Comparison of ENCODE assay signal across 21 mouse cellular contexts in genomic region chr9:103383576-103383975, GRCm38 (mm10). TPM values are rescaled to one million over a fixed set of nuclear protein-coding genes. Genes with fewer than 3 reads are reported as not detected.
A peak's percentile ranks its signal among the peaks of the same experiment; 100 is the strongest.
DNase-seq lines count a peak whose midpoint lies in the region; ATAC-seq and TF ChIP-seq lines count a peak whose summit lies in the region.
"Had no signal": no experiment of that assay in that cellular context is flagged by ENCODE, and none has a peak within 500 bp of the region (broad histone marks: within the 10 kb centered on the region; RNA-seq: fewer than 3 reads in every experiment).

No protein-coding gene starts in this region.

- no peak for TF ChIP-seq POLR2A in lung, adult 2 months (IDR thresholded peaks at IDR 0.05; ENCODE audit: borderline replicate concordance, extremely low read depth, low read depth, low read length)

- no peak for TF ChIP-seq CTCF in lung, adult 2 months (IDR thresholded peaks at IDR 0.05; ENCODE audit: insufficient read depth, low read length)

- no peak for DNase-seq in embryonic facial prominence, embryonic 10.5 days (ENCODE audit: low spot score)
- DNase-seq in midbrain, embryonic 11.5 days (ENCODE audit: low spot score, missing footprints): peak; percentile 2
- DNase-seq in lung, adult 2 months: no peak
- DNase-seq: adrenal gland, adult 2 months; adrenal gland, postnatal 10 days; adrenal gland, postnatal 25 days; B cell, adult 2 months; cerebellum, adult 11 months; cerebellum, adult 18-20 months; cerebellum, adult 8-10 months; cerebellum, adult 9-11 months; cerebellum, postnatal 14 days; cerebellum, postnatal 36 days; embryo, embryonic 11 days; forebrain, postnatal 0 days had no signal

- H3K27ac ChIP-seq in embryonic facial prominence, embryonic 13.5 days: peak overlapping the region; percentile 48; the same call in 1 of the 2 replicates
- H3K27ac ChIP-seq in embryonic facial prominence, embryonic 10.5 days (replicated peaks): no peak overlapping the region
- no peak overlapping the region for H3K27ac ChIP-seq in midbrain, embryonic 11.5 days (ENCODE audit: low read depth, low read length)
- H3K27ac ChIP-seq in midbrain, embryonic 13.5 days: no peak overlapping the region
- H3K27ac ChIP-seq: embryonic facial prominence, embryonic 12.5 days; forebrain, embryonic 13.5 days; forebrain, embryonic 15.5 days had no signal

- no peaks in the 10 kb centered on the region for H3K36me3 ChIP-seq in embryonic facial prominence, embryonic 13.5 days
- H3K36me3 ChIP-seq in embryonic facial prominence, embryonic 10.5 days (replicated peaks): no peaks in the 10 kb centered on the region
- H3K36me3 ChIP-seq in midbrain, embryonic 11.5 days (ENCODE audit: control insufficient read depth, insufficient read depth, low read length): no peaks in the 10 kb centered on the region
- no peaks in the 10 kb centered on the region for H3K36me3 ChIP-seq in midbrain, embryonic 13.5 days
- H3K36me3 ChIP-seq: embryonic facial prominence, embryonic 12.5 days; forebrain, embryonic 15.5 days had no signal

- no peak overlapping the region for H3K9ac ChIP-seq in embryonic facial prominence, embryonic 13.5 days
- H3K9ac ChIP-seq in midbrain, embryonic 11.5 days (ENCODE audit: low read length): no peak overlapping the region
- no peak overlapping the region for H3K9ac ChIP-seq in midbrain, embryonic 13.5 days (replicated peaks)
- H3K9ac ChIP-seq: embryonic facial prominence, embryonic 12.5 days; forebrain, embryonic 13.5 days; forebrain, embryonic 15.5 days; forebrain, postnatal 0 days had no signal

- no peaks in the 10 kb centered on the region for H3K9me3 ChIP-seq in embryonic facial prominence, embryonic 13.5 days
- no peaks in the 10 kb centered on the region for H3K9me3 ChIP-seq in embryonic facial prominence, embryonic 10.5 days
- no peaks in the 10 kb centered on the region for H3K9me3 ChIP-seq in midbrain, embryonic 11.5 days (ENCODE audit: control insufficient read depth, low read length)
- H3K9me3 ChIP-seq in midbrain, embryonic 13.5 days: no peaks in the 10 kb centered on the region
- H3K9me3 ChIP-seq: embryonic facial prominence, embryonic 12.5 days; forebrain, embryonic 13.5 days; forebrain, embryonic 15.5 days had no signal

- WGBS in embryonic facial prominence, embryonic 13.5 days: 90% methylated on average over 1 of the region's 1 CpGs
- 97% methylated on average over 1 of the region's 1 CpGs for WGBS in embryonic facial prominence, embryonic 10.5 days
- 90% methylated on average over 1 of the region's 1 CpGs for WGBS in midbrain, embryonic 11.5 days
- 78% methylated on average over 1 of the region's 1 CpGs for WGBS in midbrain, embryonic 13.5 days
- WGBS in lung, adult 2 months: 93% methylated on average over 1 of the region's 1 CpGs

- peaks cover 15% of the 10 kb centered on the region for H3K4me1 ChIP-seq in embryonic facial prominence, embryonic 13.5 days
- peaks cover 38% of the 10 kb centered on the region for H3K4me1 ChIP-seq in embryonic facial prominence, embryonic 10.5 days
- H3K4me1 ChIP-seq in midbrain, embryonic 11.5 days (ENCODE audit: control insufficient read depth, insufficient read depth, low read length): peaks cover 3% of the 10 kb centered on the region
- H3K4me1 ChIP-seq in midbrain, embryonic 13.5 days (replicated peaks): peaks cover 12% of the 10 kb centered on the region; the same call in 1 of the 2 replicates
- H3K4me1 ChIP-seq in lung, adult 2 months (ENCODE audit: control insufficient read depth, insufficient read depth, low read length): peaks cover 2% of the 10 kb centered on the region; the same call in 1 of the 2 replicates
- H3K4me1 ChIP-seq: forebrain, embryonic 13.5 days had no signal

- H3K4me3 ChIP-seq in embryonic facial prominence, embryonic 13.5 days: no peak overlapping the region
- H3K4me3 ChIP-seq in embryonic facial prominence, embryonic 10.5 days: no peak overlapping the region
- no peak overlapping the region for H3K4me3 ChIP-seq in midbrain, embryonic 11.5 days (ENCODE audit: low read depth, low read length)
- H3K4me3 ChIP-seq in midbrain, embryonic 13.5 days (replicated peaks): no peak overlapping the region
- no peak overlapping the region for H3K4me3 ChIP-seq in lung, adult 2 months (replicated peaks; ENCODE audit: extremely low read depth, low read depth, low read length)
- H3K4me3 ChIP-seq: embryonic facial prominence, embryonic 12.5 days; forebrain, embryonic 13.5 days; forebrain, embryonic 15.5 days had no signal

- ATAC-seq in embryonic facial prominence, embryonic 13.5 days (ENCODE audit: insufficient number of reproducible peaks, insufficient read depth, low FRiP score, low TSS enrichment, low read depth): no peak
- ATAC-seq in midbrain, embryonic 11.5 days (ENCODE audit: low FRiP score): no peak
- ATAC-seq in midbrain, embryonic 13.5 days: no peak
- ATAC-seq: CD4-positive, CD25-positive, alpha-beta regulatory T cell, adult 4 months; forebrain, embryonic 13.5 days; forebrain, embryonic 15.5 days; forebrain, postnatal 0 days had no signal

- no peaks in the 10 kb centered on the region for H3K27me3 ChIP-seq in embryonic facial prominence, embryonic 13.5 days
- no peaks in the 10 kb centered on the region for H3K27me3 ChIP-seq in embryonic facial prominence, embryonic 10.5 days (replicated peaks; ENCODE audit: low read depth, poor library complexity, severe bottlenecking)
- H3K27me3 ChIP-seq in midbrain, embryonic 11.5 days (ENCODE audit: control insufficient read depth, insufficient read depth, low read length): no peaks in the 10 kb centered on the region
- H3K27me3 ChIP-seq in midbrain, embryonic 13.5 days: no peaks in the 10 kb centered on the region
- H3K27me3 ChIP-seq: embryonic facial prominence, embryonic 12.5 days; forebrain, embryonic 13.5 days; forebrain, embryonic 15.5 days had no signal

- H3K4me2 ChIP-seq in embryonic facial prominence, embryonic 13.5 days: no peak overlapping the region
- H3K4me2 ChIP-seq in midbrain, embryonic 11.5 days: no peak overlapping the region
- H3K4me2 ChIP-seq in midbrain, embryonic 13.5 days (replicated peaks): no peak overlapping the region
- H3K4me2 ChIP-seq: embryonic facial prominence, embryonic 12.5 days; forebrain, embryonic 13.5 days; forebrain, embryonic 15.5 days had no signal

RNA-seq across cellular contexts. Expression of gene Cdv3, which starts 17.9 kb away (rescaled TPM):
- 117 and 125 TPM in 2 replicates for polyA plus RNA-seq in embryonic facial prominence, embryonic 13.5 days (2015; fragmentation: Nextera tagmentation; extraction: Ambion mirVana)
- 184 and 185 TPM in 2 replicates for polyA plus RNA-seq in embryonic facial prominence, embryonic 10.5 days (2016; fragmentation: Nextera tagmentation; extraction: Ambion mirVana)
- 139 and 144 TPM in 2 replicates for polyA plus RNA-seq in midbrain, embryonic 11.5 days (2014; fragmentation: Nextera tagmentation; extraction: Ambion mirVana)
- 85.2 and 105 TPM in 2 replicates for polyA plus RNA-seq in midbrain, embryonic 13.5 days (2015; fragmentation: Nextera tagmentation; extraction: Ambion mirVana)
- polyA plus RNA-seq in lung, adult 2 months (2012; rRNA removed): 31.5 and 43.5 TPM in 2 replicates
